Mouse (Mus musculus): Measurements from ENCODE around the gene Cysltr2. TPM values are rescaled to one million over a fixed set of nuclear protein-coding genes. Genes with fewer than 3 reads are reported as not detected.

Cysltr2 gene
- total RNA-seq, 1 experiment: 2.9 TPM

- no peaks in the 10 kb centered on the region for H3K36me3 ChIP-seq (ENCODE audit: control insufficient read depth, insufficient read depth, low read length, poor library complexity, severe bottlenecking)
- in situ Hi-C loops (cut with MboI; ENCODE audit: low sequenced_read_pairs in 2 of 2, unreplicated experiment in 2 of 2): no loop called here
- peak overlapping the region in 1 of 2 experiments; percentile 48; a peak in 2 of 4 replicates for H3K4me3 ChIP-seq (ENCODE audit: insufficient read depth in 1 of 2, low read depth in 1 of 2, low read length in 2 of 2, poor library complexity in 1 of 2, severe bottlenecking in 1 of 2)
- H3K9me3 ChIP-seq (ENCODE audit: control insufficient read depth, insufficient read depth, low read depth, low read length): no peaks in the 10 kb centered on the region
- H3K27ac ChIP-seq (ENCODE audit: insufficient read depth, low read depth, low read length, poor library complexity, severe bottlenecking): no peak overlapping the region
- DNase-seq (ENCODE audit: low read depth, low spot score): no peak
- TF ChIP-seq ZNF384 (IDR thresholded peaks at IDR 0.05; ENCODE audit: low read depth, low read length) (no peak), MAFK (IDR thresholded peaks at IDR 0.05; ENCODE audit: insufficient read depth, low read depth, low read length) (no peak), CHD2 (IDR thresholded peaks at IDR 0.05; ENCODE audit: low read depth, low read length) (no peak), ZC3H11A (IDR thresholded peaks at IDR 0.05; ENCODE audit: borderline replicate concordance, low read depth, low read length) (no peak), HCFC1 (IDR thresholded peaks at IDR 0.05; ENCODE audit: borderline replicate concordance, insufficient read depth, low read length) (no peak)
- no peak overlapping the region for H3K9ac ChIP-seq (ENCODE audit: insufficient read depth, low read depth, low read length, poor library complexity, severe bottlenecking)
- no peaks in the 10 kb centered on the region for H3K4me1 ChIP-seq (ENCODE audit: control insufficient read depth in 2 of 2, insufficient read depth in 2 of 2, low read length in 2 of 2, poor library complexity in 1 of 2)
Observed at GRCm38 (mm10) chr14:72980106-72980505, 68.8 kb downstream of the Cysltr2 start.

- H3K9me3 ChIP-seq (ENCODE audit: control insufficient read depth, insufficient read depth, low read depth, low read length): no peaks in the 10 kb centered on the region
- DNase-seq (ENCODE audit: low read depth, low spot score): no peak
- no peaks in the 10 kb centered on the region for H3K4me1 ChIP-seq (ENCODE audit: control insufficient read depth in 2 of 2, insufficient read depth in 2 of 2, low read length in 2 of 2, poor library complexity in 1 of 2)
- H3K4me3 ChIP-seq (ENCODE audit: insufficient read depth in 1 of 2, low read depth in 1 of 2, low read length in 2 of 2, poor library complexity in 1 of 2, severe bottlenecking in 1 of 2): no peak overlapping the region
- in situ Hi-C loops (cut with MboI; ENCODE audit: low sequenced_read_pairs in 2 of 2, unreplicated experiment in 2 of 2): no loop called here
- no peak overlapping the region for H3K9ac ChIP-seq (ENCODE audit: insufficient read depth, low read depth, low read length, poor library complexity, severe bottlenecking)
- H3K27ac ChIP-seq (ENCODE audit: insufficient read depth, low read depth, low read length, poor library complexity, severe bottlenecking): no peak overlapping the region
- TF ChIP-seq MAFK (IDR thresholded peaks at IDR 0.05; ENCODE audit: insufficient read depth, low read depth, low read length) (no peak), CHD2 (IDR thresholded peaks at IDR 0.05; ENCODE audit: low read depth, low read length) (no peak), ZC3H11A (IDR thresholded peaks at IDR 0.05; ENCODE audit: borderline replicate concordance, low read depth, low read length) (no peak), ZNF384 (IDR thresholded peaks at IDR 0.05; ENCODE audit: low read depth, low read length) (no peak), HCFC1 (IDR thresholded peaks at IDR 0.05; ENCODE audit: borderline replicate concordance, insufficient read depth, low read length) (no peak)
- H3K36me3 ChIP-seq (ENCODE audit: control insufficient read depth, insufficient read depth, low read length, poor library complexity, severe bottlenecking): no peaks in the 10 kb centered on the region
Observed at GRCm38 (mm10) chr14:72976111-72976510, 72.8 kb downstream of the Cysltr2 start.

Other genes starting within 250 kb of the Cysltr2 start
- gene Rcbtb2, start 73.9 kb upstream of the Cysltr2 start, total RNA-seq (2012; rRNA removed): 11.2 and 14.2 TPM in 2 replicates
- 5.9 and 6.2 TPM in 2 replicates for gene Lpar6, start 188.8 kb upstream of the Cysltr2 start, total RNA-seq (2012; rRNA removed)